Mouse (Mus musculus) E14TG2a.4 (cell line): ENCODE data around the gene Dcun1d5.

Experiments
- CTCF ChIP-seq: conservative IDR thresholded peaks from 2 replicates; pipeline ENCODE4 v1.5.1; 2014; ENCODE audit warnings: low read length
- NANOG ChIP-seq: IDR thresholded peaks from 2 replicates; pipeline ENCODE4 v1.6.1; 2014; ENCODE audit warnings: borderline replicate concordance, low read length, mixed read lengths
- POU5F1 ChIP-seq: IDR thresholded peaks from 2 replicates; pipeline ENCODE4 v1.6.1; 2014; ENCODE audit warnings: low read length, borderline replicate concordance

DNA sequence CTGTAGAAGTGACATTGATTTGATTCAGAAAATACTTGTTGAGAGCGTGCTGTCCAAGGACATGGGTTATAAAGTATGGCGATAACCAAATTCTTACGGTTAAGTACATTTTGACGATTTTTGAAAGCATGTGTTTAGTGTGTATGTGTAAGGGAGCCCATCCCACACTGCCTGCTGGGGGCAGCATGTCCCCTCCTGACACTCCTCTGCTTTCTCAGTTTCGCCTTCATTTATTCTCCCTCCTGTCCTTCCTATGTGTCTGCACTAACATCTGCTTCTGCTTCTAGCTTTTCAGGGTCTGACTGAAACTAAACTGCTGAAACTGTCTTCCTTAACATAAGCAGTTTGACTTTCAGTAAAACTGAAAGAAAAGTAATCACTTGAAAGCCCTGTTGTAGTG is 36.7 kb downstream of the Dcun1d5 start:
- no peak for TF ChIP-seq CTCF
- TF ChIP-seq POU5F1: no peak
- TF ChIP-seq NANOG: no peak
